Mouse (Mus musculus): ENCODE data around the gene Gm20532. TPM values are rescaled to one million over a fixed set of nuclear protein-coding genes. Genes with fewer than 3 reads are reported as not detected.

Gm20532 gene
- polyA plus RNA-seq, 1 experiment, result not detected

DNA sequence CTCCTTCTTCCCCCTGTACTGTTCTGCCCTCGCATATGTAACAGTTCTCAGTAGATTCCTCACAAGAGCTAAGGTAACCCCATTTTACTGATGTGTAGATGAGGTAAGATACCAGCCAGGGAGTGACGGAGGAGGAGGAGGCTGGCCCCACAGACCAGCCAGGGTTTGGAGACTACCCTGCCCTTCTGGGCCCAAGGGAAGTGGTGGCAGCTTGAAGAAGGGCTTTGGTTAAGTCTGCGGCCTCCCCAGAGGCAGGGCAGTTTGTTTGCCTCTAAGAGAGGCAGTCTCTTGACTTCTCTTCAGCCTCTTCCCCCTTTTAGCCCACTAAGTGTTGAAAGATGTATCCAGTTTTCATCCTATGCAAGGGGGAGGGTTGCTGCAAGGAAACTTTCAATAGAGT, 20.1 kb downstream of the Gm20532 start:
- Histone ChIP-seq H3K4me1 (ENCODE audit: control insufficient read depth) (peaks cover 15% of the 10 kb centered on the region), H3K9me3 (ENCODE audit: control insufficient read depth, low read length) (no peaks in the 10 kb centered on the region), H3K27me3 (ENCODE audit: control insufficient read depth) (peaks cover 30% of the 10 kb centered on the region), H3K4me3 (replicated peaks) (no peak overlapping the region), H3K36me3 (ENCODE audit: control insufficient read depth) (no peaks in the 10 kb centered on the region)
- no peak for TF ChIP-seq TAL1 (IDR thresholded peaks at IDR 0.05; ENCODE audit: low read length)
- no peak for TF ChIP-seq GATA1 (IDR thresholded peaks at IDR 0.05; ENCODE audit: low read length)

DNA sequence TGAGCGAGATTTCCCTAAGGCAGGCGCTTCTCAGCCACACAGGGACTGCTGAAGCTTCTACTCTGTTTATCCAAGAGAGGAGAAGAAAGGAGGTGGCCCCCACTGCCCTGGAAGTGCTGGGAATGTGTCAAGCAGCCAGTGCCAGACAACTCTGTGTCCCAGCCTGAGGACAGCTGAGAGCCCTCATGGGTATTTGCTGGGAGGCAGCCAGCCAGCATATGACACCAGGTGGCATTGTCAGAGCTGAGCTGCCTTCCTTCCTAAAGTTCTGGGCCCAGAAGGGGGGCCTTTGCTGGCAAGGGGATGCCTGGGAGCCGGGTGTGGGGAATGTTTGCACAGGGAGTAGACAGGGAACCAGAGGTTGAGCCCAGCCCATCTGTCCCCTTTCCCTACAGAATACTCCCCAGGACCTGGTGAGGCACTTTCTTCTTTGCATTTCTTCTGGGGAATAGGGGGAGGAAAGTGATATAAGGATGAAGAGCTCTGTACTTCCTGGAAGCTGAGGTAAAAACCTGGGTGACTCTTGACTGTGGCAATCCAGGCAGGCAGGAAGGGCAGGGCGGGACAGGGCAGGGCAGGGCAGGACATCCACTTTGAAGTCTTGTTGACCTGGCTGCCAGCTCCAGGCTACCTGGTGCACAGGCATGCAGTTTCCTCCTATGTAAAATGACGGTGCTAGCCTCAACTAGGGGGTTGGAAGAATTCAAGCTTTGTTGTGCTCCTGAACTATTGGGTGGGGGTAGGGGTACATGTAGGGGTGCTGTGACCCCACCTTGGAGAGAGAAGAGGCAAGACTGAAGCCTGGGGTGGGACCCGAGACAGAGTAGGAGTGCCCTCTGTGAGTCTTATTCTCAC, 20.8 kb downstream of the Gm20532 start:
- no peak overlapping the region for H3K4me3 ChIP-seq (replicated peaks)
- peaks cover 30% of the 10 kb centered on the region for H3K27me3 ChIP-seq (ENCODE audit: control insufficient read depth)
- no peaks in the 10 kb centered on the region for H3K36me3 ChIP-seq (ENCODE audit: control insufficient read depth)
- H3K9me3 ChIP-seq (ENCODE audit: control insufficient read depth, low read length), result no peaks in the 10 kb centered on the region
- peaks cover 15% of the 10 kb centered on the region for H3K4me1 ChIP-seq (ENCODE audit: control insufficient read depth)
- TF ChIP-seq TAL1 (IDR thresholded peaks at IDR 0.05; ENCODE audit: low read length) (no peak), GATA1 (IDR thresholded peaks at IDR 0.05; ENCODE audit: low read length) (no peak)

DNA sequence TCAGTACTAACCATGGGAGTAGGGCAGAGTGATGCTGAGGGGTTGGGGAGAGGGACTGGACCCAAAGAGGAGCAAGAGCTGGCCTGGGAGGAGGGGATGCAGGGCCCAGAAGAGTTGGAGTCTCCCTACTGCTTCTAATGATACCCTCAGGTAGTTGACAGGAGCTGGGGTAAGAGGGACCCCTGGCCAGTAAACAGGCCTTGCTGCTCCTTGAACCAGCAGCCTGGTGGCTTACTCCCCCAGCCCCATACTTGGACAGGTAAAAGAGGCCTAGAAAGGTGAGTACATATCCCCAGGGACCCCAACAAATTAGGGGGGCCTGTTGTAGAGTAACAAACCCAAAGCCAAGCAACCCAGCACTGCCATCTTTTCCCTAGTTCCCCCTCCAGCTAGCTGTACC, 22.3 kb downstream of the Gm20532 start:
- Histone ChIP-seq H3K9me3 (ENCODE audit: control insufficient read depth, low read length) (no peaks in the 10 kb centered on the region), H3K36me3 (ENCODE audit: control insufficient read depth) (no peaks in the 10 kb centered on the region), H3K4me3 (replicated peaks) (no peak overlapping the region), H3K4me1 (ENCODE audit: control insufficient read depth) (peaks cover 9% of the 10 kb centered on the region), H3K27me3 (ENCODE audit: control insufficient read depth) (peaks cover 18% of the 10 kb centered on the region)
- TF ChIP-seq GATA1 (IDR thresholded peaks at IDR 0.05; ENCODE audit: low read length) (no peak), TAL1 (IDR thresholded peaks at IDR 0.05; ENCODE audit: low read length) (no peak)

DNA sequence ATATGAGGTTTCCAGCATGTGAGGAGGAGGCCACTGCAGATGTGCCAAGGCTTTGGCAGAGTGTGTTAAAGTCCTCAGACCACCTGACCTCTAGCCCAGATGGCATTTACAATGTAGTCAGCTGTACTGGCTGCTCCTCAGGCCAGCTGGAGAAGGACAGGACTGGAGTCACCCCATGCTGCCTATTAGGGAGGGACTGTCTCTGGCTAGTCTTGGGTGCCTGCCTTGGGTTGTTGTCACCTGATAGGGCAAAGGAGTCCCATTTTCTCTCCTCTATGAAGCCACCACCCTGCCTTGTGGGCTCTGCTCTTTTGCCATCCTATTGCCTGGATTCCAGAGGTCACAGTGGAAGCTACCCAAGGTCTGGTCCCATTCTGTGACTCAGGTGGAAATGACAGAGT, 22.8 kb downstream of the Gm20532 start:
- Histone ChIP-seq H3K9me3 (ENCODE audit: control insufficient read depth, low read length) (no peaks in the 10 kb centered on the region), H3K4me1 (ENCODE audit: control insufficient read depth) (peaks cover 4% of the 10 kb centered on the region), H3K4me3 (replicated peaks) (no peak overlapping the region), H3K36me3 (ENCODE audit: control insufficient read depth) (no peaks in the 10 kb centered on the region), H3K27me3 (ENCODE audit: control insufficient read depth) (peaks cover 13% of the 10 kb centered on the region)
- TF ChIP-seq GATA1 (IDR thresholded peaks at IDR 0.05; ENCODE audit: low read length), result no peak
- no peak for TF ChIP-seq TAL1 (IDR thresholded peaks at IDR 0.05; ENCODE audit: low read length)

DNA sequence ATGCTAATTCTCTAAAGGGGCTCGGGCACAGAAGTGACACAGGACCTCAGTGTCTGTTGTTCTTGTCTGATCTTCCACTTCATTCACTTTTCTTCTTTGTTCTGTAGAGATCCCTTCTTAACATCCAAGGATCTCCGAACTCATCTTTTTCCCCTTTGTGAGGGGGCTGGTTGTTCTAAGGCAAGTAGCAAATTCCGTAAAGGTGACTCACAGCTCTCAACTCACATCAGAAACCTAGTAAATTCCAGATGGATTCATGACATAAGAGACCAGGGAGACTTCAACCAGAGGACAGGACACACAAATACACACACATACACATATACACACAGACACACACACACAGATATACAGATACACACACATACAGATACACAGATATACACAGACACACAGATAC, 24.1 kb downstream of the Gm20532 start:
- H3K36me3 ChIP-seq (ENCODE audit: control insufficient read depth), result no peaks in the 10 kb centered on the region
- H3K9me3 ChIP-seq (ENCODE audit: control insufficient read depth, low read length), result no peaks in the 10 kb centered on the region
- no peaks in the 10 kb centered on the region for H3K4me1 ChIP-seq (ENCODE audit: control insufficient read depth)
- no peak for TF ChIP-seq GATA1 (IDR thresholded peaks at IDR 0.05; ENCODE audit: low read length)
- no peak for TF ChIP-seq TAL1 (IDR thresholded peaks at IDR 0.05; ENCODE audit: low read length)
- H3K27me3 ChIP-seq (ENCODE audit: control insufficient read depth), result peaks cover 4% of the 10 kb centered on the region; the same call in 1 of the 2 replicates
- H3K4me3 ChIP-seq (replicated peaks), result no peak overlapping the region

DNA sequence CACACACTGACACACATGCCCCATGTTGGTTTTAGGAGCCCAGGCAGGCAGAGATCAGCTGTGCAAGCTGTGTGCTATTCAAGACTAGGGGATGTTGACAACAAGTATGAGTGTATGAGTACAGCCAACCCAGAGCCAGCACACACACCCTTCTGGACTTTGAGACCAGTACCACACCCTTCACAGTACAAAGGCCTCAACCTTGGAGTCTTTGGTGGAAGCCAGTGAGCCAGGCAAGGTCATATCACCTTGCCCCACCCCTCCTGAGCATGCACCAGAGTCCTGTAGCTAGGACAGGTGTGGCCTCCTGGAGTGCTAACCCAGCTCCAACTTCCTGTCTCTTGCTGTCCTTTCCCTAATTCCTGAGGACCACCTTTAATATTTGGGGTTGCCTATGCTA, 24.6 kb downstream of the Gm20532 start:
- Histone ChIP-seq H3K9me3 (ENCODE audit: control insufficient read depth, low read length) (no peaks in the 10 kb centered on the region), H3K4me1 (ENCODE audit: control insufficient read depth) (no peaks in the 10 kb centered on the region), H3K36me3 (ENCODE audit: control insufficient read depth) (no peaks in the 10 kb centered on the region), H3K27me3 (ENCODE audit: control insufficient read depth) (peaks cover 2% of the 10 kb centered on the region; the same call in 1 of the 2 replicates), H3K4me3 (replicated peaks) (no peak overlapping the region)
- TF ChIP-seq TAL1 (IDR thresholded peaks at IDR 0.05; ENCODE audit: low read length) (no peak), GATA1 (IDR thresholded peaks at IDR 0.05; ENCODE audit: low read length) (no peak)

DNA sequence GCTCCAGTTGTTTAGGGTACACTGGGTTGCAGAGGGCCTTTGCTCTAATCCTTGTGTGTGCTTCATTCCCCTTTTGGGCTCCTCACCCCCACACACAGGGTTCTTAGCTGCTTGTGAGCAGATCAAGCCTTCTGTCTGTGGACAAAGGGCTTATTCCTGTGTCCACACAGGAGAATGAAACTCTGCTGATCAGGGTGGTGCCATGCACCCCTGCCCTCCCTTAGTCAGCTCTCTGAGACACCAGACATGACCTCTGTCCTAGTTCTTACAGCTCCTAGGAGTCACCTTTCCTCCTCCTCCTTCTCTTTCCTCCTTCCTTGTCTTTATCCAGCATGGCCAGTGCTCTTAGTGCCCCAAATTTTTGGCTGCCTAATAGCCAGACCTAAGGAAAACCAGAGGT, 25.5 kb downstream of the Gm20532 start:
- Histone ChIP-seq H3K9me3 (ENCODE audit: control insufficient read depth, low read length) (no peaks in the 10 kb centered on the region), H3K36me3 (ENCODE audit: control insufficient read depth) (no peaks in the 10 kb centered on the region), H3K27me3 (ENCODE audit: control insufficient read depth) (no peaks in the 10 kb centered on the region; the same call in 1 of the 2 replicates), H3K4me3 (replicated peaks) (no peak overlapping the region), H3K4me1 (ENCODE audit: control insufficient read depth) (no peaks in the 10 kb centered on the region)
- TF ChIP-seq TAL1 (IDR thresholded peaks at IDR 0.05; ENCODE audit: low read length) (no peak), GATA1 (IDR thresholded peaks at IDR 0.05; ENCODE audit: low read length) (no peak)

DNA sequence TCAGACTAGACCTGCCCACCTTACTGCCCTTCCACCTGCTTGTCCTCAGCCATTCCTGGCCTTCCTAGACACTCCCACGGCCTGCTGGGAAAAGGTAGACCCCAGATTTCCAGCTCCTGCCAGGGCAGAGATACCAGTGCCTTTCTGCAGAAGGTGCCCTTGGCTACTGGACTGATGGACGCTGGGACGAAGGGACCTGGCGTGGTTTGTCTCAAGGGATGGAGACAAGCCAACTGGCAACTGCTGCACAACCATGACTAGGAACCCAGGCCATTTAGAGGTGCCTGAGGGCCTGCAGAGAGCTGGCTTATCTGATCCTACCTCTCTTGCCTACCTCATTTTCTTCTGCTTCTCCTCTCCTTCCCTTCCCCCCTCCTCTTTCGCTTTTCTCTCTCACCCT, 28.5 kb downstream of the Gm20532 start:
- Histone ChIP-seq H3K9me3 (ENCODE audit: control insufficient read depth, low read length) (no peaks in the 10 kb centered on the region), H3K4me3 (replicated peaks) (no peak overlapping the region), H3K4me1 (ENCODE audit: control insufficient read depth) (no peaks in the 10 kb centered on the region), H3K27me3 (ENCODE audit: control insufficient read depth) (no peaks in the 10 kb centered on the region), H3K36me3 (ENCODE audit: control insufficient read depth) (no peaks in the 10 kb centered on the region)
- TF ChIP-seq GATA1 (IDR thresholded peaks at IDR 0.05; ENCODE audit: low read length) (no peak), TAL1 (IDR thresholded peaks at IDR 0.05; ENCODE audit: low read length) (no peak)

DNA sequence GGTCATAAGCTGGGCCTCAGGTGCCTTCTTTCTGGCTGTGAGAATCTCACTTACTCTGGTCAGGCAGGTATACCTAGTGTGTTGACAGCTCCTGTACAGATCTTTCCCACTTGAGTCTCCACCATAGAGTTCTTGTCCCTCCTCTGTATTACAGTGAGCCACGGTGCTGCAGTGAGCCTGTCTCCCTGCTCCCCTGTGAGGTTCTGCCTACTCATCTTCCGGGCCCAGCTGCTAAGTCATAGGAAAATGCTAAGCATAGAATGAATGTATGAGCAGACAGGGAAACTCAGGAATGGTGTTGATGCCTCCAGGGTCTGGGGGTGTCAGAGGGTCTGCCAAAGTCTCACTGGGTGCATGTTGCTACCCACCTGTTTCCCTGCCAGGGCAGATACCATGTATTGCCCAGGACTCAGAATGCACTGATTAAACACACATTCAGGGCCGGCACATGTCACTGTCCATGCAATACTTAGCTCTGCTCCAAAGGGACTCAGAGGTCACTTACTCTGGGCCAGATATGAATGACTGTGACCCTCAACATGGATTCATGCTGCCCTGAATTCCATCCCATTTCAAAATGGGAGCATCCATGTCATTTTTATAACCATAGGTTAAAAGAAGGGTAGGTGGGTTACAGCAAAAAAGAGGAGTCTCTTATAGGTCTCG, 29.2 kb downstream of the Gm20532 start:
- Histone ChIP-seq H3K4me1 (ENCODE audit: control insufficient read depth) (no peaks in the 10 kb centered on the region), H3K4me3 (replicated peaks) (no peak overlapping the region), H3K36me3 (ENCODE audit: control insufficient read depth) (no peaks in the 10 kb centered on the region), H3K9me3 (ENCODE audit: control insufficient read depth, low read length) (no peaks in the 10 kb centered on the region), H3K27me3 (ENCODE audit: control insufficient read depth) (no peaks in the 10 kb centered on the region)
- TF ChIP-seq TAL1 (IDR thresholded peaks at IDR 0.05; ENCODE audit: low read length), result no peak
